Mouse (Mus musculus) lung, adult 2 months (tissue): ENCODE measurements around the gene Gpsm2. TPM values are rescaled to one million over a fixed set of nuclear protein-coding genes. Genes with fewer than 3 reads are reported as not detected.

Experiments
- DNase-seq: peaks from one replicate; pipeline ENCODE4 v3.0.0; 2022
- H3K4me1 ChIP-seq: fragments of 200-500 bp; 2 replicates; pipeline ENCODE4 v1.6.1; 2011; ENCODE audit warnings: low read length; ENCODE audit not compliant: control insufficient read depth, insufficient read depth
- H3K4me3 ChIP-seq: fragments of 200-500 bp; replicated peaks from 2 replicates; pipeline ENCODE3; 2011; ENCODE audit warnings: low read depth, mild to moderate bottlenecking, control low read depth, low read length; ENCODE audit errors: extremely low read depth
- CTCF ChIP-seq: fragments of 200-500 bp; IDR thresholded peaks from 2 replicates; pipeline ENCODE4 v1.5.1; 2011; ENCODE audit warnings: mild to moderate bottlenecking, low read length, control low read depth; ENCODE audit not compliant: insufficient read depth
- POLR2A ChIP-seq: fragments of 200-500 bp; IDR thresholded peaks from 2 replicates; pipeline ENCODE4 v1.6.1; 2011; ENCODE audit warnings: low read depth, mild to moderate bottlenecking, control low read depth, low read length, borderline replicate concordance; ENCODE audit errors: extremely low read depth
- WGBS: fragments of 180-500 bp; shearing (Covaris S2); methylation state at CpG from one replicate; pipeline ENCODE4 v1.1.7; 2018; 5-methylcytosine and 5-hydroxymethylcytosine counted together
- polyA plus RNA-seq: library from polyadenylated mRNA; depleted of rRNA; stranded (reverse); fragments of >200 nt; gene quantifications from 2 replicates; pipeline ENCODE4 v1.2.3, GENCODE M21; 2012

The Gpsm2 gene
- polyA plus RNA-seq, 1 experiment: 5.1 TPM

DNA sequence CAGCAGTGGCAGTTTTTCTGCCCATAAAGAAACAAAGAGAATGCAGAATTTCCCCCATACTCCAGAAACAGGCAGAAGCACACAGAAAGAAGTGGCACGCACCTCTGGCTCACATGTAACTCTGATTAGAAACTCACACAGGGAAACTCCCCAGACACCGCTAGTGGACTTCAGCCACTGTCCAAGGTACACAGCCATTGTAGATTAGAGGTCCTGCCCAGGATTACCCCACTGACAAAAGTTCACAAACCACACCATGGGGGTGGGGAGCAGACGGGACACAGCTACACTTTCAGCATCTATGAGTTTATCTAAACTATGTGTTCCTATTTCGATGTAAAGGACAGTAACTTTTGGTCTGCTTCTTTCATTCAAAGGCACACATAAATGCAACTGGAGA, 7.3 kb downstream of the Gpsm2 start:
- no peak for DNase-seq
- TF ChIP-seq CTCF (no peak), POLR2A (no peak)
- H3K4me3 ChIP-seq: no peak overlapping the region
- 0 out of 2 replicates have a peak, but pooled peaks cover 2% of the 10 kb centered on the region for H3K4me1 ChIP-seq
- 83% methylated on average over 4 of the region's 4 CpGs for WGBS

DNA sequence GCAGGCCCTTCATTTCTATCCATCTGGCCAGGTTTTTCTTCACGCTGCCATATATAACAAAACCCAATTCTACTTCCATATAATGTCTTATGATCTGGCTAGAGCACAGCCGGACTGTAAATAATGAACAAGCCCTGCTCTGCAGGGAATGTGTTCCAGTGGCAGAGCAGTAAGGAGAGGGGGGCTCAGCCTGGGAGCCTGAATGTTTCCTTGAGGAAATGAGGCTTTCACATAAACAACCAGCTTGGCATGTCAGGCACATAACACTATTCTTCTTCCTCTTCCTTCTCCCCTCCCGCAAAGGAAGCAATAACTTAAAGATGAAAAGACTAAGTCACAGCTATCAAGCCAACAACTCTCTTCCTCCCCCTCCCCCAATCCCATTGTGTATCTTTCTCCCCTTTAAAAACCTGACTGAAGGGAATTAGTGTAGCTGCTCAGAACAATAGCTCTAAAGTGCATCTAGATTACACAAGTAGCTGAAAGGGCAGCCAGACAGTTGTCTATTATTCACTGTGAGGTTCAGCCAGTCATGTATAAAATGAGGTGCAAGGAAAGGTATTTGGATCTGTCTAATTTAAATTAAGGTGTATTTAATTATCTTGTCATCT, 8.9 kb downstream of the Gpsm2 start:
- DNase-seq: no peak
- Histone ChIP-seq H3K4me1 (0 out of 2 replicates have a peak, but pooled peaks cover 2% of the 10 kb centered on the region), H3K4me3 (no peak overlapping the region)
- TF ChIP-seq CTCF: no peak
- TF ChIP-seq POLR2A: no peak
- 22% methylated on average over 3 of the region's 3 CpGs for WGBS

DNA sequence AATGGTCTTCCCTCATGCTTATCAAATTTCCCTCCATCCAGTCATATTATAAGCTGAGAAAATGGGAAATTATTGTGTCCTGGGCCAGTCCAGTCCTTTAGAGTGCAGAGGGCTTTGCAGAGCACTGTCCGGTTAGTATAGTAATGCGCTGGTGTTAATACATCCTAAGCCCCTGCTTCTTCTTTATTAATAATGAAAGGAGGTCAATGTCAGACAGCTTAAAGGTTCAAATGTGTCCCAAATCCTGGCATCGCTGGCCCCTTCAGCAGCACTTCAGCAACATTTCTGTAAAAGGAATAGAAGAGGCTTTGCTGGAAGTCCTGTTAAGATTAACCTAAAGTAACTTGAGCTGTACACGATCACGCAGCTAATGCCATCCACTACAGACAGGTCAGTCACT, 10.8 kb downstream of the Gpsm2 start:
- WGBS: 92% methylated on average over 5 of the region's 5 CpGs

DNA sequence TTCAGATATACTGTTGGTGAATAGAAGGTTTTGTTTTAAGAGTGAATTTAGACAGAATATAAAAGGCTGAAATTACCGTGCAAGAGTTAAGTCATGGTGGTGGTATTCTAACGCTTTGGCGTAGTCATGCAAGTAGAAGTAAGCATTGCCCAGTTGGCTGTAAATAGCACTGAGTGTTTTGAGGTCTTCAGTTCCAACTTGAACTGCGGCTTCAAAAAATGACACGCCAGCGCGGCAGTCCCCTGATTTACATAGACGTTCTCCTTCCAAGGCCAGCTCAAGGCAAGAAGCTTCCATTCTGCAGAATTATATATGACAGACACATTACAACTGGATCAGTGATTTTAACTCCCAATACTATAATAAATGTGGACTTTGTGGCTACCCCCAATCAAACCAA, 19.3 kb downstream of the Gpsm2 start:
- Histone ChIP-seq H3K4me3 (no peak overlapping the region), H3K4me1 (no peaks in the 10 kb centered on the region)
- DNase-seq: no peak
- no peak for TF ChIP-seq CTCF
- TF ChIP-seq POLR2A: no peak
- 85% methylated on average over 8 of the region's 8 CpGs for WGBS

More for the DNA sequence above, 10.8 kb downstream of the Gpsm2 start:
- Histone ChIP-seq H3K4me3 (no peak overlapping the region), H3K4me1 (0 out of 2 replicates have a peak, but pooled peaks cover 2% of the 10 kb centered on the region)
- no peak for TF ChIP-seq CTCF
- TF ChIP-seq POLR2A: no peak
- DNase-seq: no peak

DNA sequence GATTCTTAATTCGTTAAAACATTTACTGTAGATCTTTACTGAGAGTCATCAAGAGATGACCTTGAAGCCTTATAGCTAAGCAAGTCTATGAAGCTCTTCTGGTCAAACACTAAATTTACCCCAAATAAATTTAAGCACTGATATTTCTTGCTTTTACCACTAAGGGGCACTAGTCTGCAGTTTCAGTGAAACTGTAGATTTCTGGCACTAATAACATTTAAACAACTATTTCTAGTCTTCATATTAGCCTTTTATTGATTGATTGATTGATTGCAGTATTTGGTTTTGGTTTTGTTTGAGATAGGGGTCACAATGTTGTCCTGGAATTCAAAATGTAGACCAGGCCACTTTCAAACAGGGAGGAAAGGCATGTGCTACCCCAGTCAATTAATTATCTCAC, 20.9 kb downstream of the Gpsm2 start:
- no peak for DNase-seq
- Histone ChIP-seq H3K4me3 (no peak overlapping the region), H3K4me1 (no peaks in the 10 kb centered on the region)
- TF ChIP-seq POLR2A (no peak), CTCF (no peak)
- WGBS: 76% methylated on average over 1 of the region's 1 CpGs

DNA sequence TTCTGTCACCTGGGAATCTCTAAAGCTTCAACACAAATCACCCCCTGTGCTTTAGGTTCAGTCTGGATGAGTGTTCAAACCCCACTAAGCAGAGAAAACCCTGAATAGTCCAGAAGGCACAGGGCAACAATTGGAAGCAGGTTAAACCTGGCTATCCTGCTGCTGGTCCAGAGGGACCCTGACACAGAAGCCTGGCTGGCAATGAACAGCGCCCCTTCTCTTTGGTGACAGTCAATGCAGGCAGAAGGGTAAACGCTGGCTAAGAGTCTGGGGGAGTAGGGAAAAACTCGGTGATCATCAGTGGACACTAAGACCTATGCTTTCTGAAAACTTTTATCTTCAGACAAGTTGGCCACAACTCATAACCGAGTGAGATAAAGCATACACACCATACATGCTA, 22.3 kb downstream of the Gpsm2 start:
- no peak for TF ChIP-seq CTCF
- Histone ChIP-seq H3K4me1 (no peaks in the 10 kb centered on the region), H3K4me3 (no peak overlapping the region)
- 86% methylated on average over 4 of the region's 4 CpGs for WGBS
- no peak for DNase-seq

DNA sequence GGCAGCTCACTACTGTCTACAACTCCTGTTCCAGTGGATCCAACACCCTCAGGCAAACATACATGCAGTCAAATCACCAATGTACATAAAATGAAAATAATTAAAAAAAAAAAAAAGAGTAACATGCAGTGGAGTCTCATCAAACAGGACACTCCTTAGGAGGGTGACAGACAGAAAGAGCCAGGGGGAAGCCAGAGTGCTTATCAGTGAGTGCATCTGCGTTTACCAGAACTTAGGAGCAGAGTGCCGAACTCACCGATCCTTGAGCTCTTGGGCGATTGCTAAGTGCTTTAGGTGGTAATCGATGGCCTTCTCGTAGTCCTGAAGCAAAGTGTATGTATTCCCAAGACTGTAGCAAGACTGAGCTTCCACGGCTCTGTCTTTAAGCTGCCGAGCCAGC, 23.4 kb downstream of the Gpsm2 start:
- Histone ChIP-seq H3K4me3 (no peak overlapping the region), H3K4me1 (no peaks in the 10 kb centered on the region)
- WGBS: 92% methylated on average over 8 of the region's 8 CpGs
- TF ChIP-seq POLR2A (no peak), CTCF (no peak)
- DNase-seq: no peak

DNA sequence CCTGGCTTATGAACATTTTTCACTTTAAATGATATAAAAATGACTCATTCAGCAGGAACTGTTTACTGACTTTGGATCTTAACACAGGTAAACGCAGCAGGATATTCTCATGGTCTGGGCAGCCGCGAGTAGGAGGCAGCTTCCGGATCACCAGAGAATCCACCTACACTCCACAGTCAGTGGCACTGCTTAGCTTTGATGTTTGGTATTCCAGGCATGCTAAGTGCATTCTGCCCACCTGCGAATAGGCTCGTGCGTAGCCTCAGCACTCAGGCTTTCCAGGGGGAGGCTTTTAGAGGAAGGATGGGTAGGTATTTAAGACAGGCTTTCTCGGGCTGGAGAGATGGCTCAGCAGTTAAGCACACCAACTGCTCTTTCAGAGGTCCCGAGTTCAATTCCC, 27.8 kb downstream of the Gpsm2 start:
- Histone ChIP-seq H3K4me3 (no peak overlapping the region), H3K4me1 (no peaks in the 10 kb centered on the region)
- WGBS: 75% methylated on average over 9 of the region's 9 CpGs
- TF ChIP-seq CTCF (no peak), POLR2A (no peak)
- peak; percentile 17 for DNase-seq

DNA sequence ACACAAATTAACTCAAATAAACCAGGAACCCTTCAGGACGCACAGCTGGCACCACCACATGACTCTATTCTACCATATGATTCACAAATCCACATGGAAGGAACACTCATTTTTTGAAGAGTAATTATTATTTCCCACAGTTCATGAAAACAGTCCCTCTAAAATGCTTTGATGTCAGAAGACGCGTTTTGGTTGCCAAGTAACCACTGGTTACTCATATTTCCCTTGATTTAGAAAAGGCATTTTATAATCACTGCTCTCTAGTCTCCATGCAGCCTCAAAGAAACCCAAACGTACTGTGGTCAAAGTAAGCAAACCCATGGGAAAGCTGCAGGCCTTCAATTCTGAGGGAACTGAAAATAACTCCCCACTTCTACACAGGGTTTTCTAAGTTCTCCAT, 32.1 kb downstream of the Gpsm2 start:
- DNase-seq: no peak
- 55% methylated on average over 4 of the region's 4 CpGs for WGBS

DNA sequence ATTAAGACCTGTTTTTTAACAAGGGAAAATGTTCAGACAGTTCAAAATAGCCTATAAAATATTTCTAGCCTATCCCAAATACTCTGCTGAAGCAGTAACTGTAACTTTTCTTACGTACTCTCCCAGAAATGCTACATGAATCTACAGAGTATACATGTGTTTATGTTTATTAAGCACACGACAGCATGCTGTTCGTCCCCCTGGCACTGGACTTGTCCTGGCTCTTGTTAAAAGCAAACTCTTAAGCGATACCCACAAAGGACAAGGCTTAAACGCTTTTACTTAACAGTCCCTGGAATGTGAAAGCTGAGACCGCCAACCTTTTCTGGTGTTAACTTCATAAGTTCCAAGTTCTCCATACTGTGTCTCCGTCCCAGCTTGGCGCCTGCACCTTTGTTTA, 32.7 kb downstream of the Gpsm2 start:
- no peak for TF ChIP-seq CTCF
- no peak for TF ChIP-seq POLR2A
- DNase-seq: no peak
- Histone ChIP-seq H3K4me1 (no peaks in the 10 kb centered on the region; the same call in 1 of the 2 replicates), H3K4me3 (no peak overlapping the region)
- 57% methylated on average over 8 of the region's 8 CpGs for WGBS

More for the DNA sequence above, 32.1 kb downstream of the Gpsm2 start:
- no peaks in the 10 kb centered on the region; the same call in 1 of the 2 replicates for H3K4me1 ChIP-seq
- no peak overlapping the region for H3K4me3 ChIP-seq
- TF ChIP-seq CTCF (no peak), POLR2A (no peak)
